Mouse (Mus musculus) urinary bladder, adult 18-20 months (tissue): ENCODE data around the gene Tanc2.

Experiments used
- DNase-seq, 2 experiments: peaks; one replicate each; pipeline ENCODE4 v3.0.0; 2022; ENCODE audit warnings: low spot score in 2 of 2, mixed read lengths in 2 of 2

The Tanc2 gene

DNA sequence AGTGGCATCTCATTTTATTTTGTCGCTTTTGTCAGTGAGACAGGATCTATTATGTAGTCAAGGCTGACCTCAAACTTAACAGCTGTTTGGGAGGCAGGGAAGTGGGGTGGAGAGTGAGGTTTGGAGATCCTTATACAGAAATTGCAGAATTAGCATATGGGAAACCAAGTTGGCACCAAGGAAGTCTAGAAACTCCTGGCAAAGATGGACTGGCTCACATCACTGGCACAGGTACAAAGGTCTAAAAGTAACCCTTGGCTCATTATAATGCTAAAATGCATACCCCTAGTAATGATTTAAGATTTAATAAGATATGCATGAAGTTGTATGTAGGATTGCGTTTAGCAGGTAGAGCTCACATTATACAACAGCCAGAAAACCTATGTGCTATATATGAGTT lies 58.2 kb downstream of the Tanc2 start:
- no peak for DNase-seq

DNA sequence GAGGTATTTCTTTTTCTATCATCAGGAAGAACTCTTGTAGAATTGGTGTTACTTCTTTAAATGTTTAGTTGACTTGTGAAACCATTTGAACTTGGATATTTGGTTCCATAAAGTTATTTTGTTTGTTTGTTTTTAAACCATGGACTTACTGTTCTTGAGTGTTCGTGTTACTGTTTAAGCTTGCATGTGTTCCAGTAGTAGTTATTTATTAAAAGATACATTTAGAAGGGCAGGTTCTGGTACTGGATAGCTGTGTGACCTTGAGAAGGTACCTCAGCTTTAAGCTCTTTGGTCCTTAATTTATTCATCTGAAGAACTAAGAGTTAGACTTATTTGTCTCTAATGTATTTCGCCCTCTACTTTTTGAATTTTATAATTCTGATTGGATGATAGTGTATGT lies 64.8 kb downstream of the Tanc2 start:
- DNase-seq, result no peak

- DNase-seq, result no peak
Observed at GRCm38 (mm10) chr11:105655335-105655734, 65.5 kb downstream of the Tanc2 start.

DNA sequence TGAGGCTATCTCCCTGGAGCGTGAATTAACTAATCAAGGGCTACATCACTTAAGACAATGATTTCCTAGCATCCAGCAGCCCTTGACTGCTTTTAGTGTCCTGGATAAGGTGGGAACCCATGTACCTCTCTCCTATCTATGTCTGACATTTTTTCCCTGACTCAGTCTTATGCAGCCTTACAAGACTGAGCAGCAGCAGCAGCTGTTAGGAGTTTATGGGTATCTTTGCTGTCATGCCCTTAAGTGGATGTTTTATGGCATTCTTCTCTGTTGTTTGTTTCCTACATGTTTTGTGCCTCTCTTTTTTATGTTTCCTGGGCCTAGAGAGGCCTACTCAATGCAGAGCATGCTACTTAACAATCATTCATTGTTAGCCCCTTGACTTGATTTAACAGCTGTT lies 78.1 kb downstream of the Tanc2 start:
- no peak for DNase-seq

DNA sequence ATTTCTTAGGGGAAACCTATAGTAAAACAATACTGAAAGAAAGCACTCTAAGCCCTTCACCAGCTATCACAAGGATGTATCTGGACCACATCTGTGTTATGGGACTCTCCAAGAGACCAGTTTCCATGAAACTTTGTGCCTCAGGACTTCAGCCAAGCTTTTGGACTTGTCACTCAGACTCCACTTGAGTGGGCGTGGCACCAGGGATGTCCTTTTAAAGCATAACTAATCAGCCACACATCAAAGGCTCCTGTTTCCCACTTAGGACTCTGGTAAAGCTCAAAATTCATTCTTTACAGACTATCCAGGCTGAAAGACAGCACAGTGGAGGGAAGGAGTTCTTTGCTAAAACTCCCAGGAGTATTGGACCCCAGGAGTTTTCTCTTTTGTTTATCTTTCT lies 89.2 kb downstream of the Tanc2 start:
- DNase-seq, result no peak

DNA sequence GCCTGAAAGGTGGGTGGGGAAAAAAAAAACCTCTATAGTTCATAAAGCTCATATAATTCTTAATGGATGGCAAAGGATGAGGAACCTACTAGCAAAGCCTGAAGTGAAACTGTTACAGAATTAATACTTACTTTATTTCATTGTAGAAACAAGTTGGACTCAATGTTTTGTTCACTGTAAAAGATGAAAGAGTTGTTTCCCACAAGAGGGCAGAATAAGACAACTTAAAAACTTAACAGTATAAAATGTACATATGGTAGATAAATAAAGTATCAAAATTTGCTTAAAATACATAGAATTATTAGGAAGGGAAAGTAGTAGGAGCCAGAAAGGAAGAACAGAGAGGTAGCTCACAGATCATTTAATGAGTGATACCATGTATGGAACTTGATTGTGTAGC lies 95.0 kb downstream of the Tanc2 start:
- DNase-seq, result no peak

- DNase-seq, result no peak
Observed at GRCm38 (mm10) chr11:105700528-105700927, 110.7 kb downstream of the Tanc2 start.

GRCm38 (mm10) chr11:105719660-105720059 lies 129.9 kb downstream of the Tanc2 start:
- no peak for DNase-seq

- no peak for DNase-seq
Observed at GRCm38 (mm10) chr11:105731541-105731940, 141.8 kb downstream of the Tanc2 start.

DNA sequence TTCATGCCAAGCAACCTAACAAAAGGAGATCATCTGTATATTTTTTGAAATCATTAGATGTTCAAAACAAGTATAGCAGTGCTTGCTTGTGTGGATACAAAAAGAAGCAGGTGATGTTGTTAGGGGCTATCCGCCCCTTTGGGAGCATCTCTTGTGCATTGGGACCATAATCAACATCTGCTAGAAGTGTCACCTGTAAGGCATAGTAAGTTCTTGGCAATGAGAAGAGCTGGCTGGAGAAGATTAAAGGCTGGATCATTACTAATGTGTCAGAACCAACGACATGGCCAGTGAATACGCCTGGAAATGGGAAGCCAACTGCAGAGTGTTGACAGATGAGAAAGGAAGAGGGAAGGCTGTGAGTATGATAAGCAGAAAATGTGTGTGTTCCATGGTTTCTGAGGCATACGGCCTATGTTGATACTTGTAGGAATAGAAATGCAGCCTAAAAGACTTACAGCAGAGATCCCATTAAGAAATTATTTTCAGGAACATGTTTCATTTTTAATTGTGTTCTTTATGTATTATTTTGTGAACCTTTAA lies 142.3 kb downstream of the Tanc2 start:
- no peak for DNase-seq

GRCm38 (mm10) chr11:105743171-105743570 lies 153.4 kb downstream of the Tanc2 start:
- no peak for DNase-seq

GRCm38 (mm10) chr11:105749297-105750071 lies 159.7 kb downstream of the Tanc2 start:
- DNase-seq, result no peak

DNA sequence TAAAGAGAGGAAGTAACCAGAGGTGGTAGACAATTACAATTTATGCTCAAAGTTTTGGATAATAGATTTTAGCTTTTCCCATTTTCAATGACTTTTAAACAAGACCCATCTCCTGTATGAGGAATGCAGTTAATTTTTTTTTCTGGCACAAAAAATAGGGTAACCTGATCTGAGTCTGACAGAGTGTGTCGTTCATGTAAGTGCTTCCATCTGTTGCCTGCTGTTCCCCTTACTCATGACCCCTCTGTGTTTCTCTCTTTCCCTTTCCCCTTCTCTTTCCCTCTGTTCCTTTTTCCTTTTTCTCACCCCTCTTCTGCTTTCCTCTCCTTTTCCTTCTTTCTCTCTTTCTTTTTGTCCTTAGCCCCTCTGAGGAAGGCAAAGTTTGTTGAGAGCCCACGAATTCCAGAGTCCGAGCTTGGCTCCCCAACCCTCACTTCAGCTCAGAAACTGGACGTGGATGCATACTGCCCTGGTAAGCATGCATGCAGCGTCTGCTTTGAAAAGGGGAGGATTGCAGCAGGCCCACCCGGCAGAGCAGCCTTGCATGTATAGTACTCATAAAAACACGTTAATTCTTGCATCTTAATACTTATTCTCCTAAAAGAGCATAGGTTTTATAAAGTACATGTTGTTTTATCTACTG lies 168.9 kb downstream of the Tanc2 start:
- DNase-seq, result no peak

GRCm38 (mm10) chr11:105759413-105759812 lies 169.6 kb downstream of the Tanc2 start:
- no peak for DNase-seq

DNA sequence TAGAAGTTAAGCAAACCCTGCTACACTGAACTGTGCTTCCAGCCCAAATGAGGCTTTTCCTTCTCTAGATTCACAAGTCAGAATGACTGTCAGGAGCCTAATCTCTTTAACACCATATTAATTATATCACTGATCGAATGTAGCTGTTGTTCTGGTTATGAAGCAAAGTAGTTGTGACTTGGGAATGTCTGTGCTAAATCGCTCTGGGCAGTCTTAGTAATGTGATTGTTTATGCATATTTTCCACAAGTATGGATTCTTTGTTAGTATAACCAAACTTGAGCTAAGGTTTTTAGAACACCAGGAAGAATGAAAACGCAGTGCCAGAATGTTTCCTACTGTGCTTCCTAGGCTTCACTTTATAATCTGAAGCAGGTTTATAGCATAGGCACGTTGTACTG lies 170.6 kb downstream of the Tanc2 start:
- no peak for DNase-seq

GRCm38 (mm10) chr11:105777802-105778201 lies 188.0 kb downstream of the Tanc2 start:
- no peak for DNase-seq

DNA sequence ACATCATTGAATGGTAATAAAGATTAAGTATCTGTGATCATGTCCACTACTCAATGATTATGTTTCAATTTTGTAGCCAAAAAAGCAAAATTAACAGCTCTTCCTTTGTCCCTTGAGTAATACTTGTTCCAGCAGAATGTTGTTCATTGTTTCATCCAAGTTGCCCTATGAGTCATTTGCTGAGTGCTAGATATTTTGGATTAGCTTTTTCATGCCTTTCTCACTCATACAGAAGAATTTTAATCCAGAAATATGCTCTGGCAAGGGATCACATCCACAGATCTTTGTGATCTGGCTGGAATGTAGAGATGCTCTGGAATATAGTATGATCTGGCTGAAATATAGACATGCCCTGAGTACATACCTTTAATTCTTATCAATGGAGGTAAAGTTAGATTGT lies 202.7 kb downstream of the Tanc2 start:
- no peak for DNase-seq

- DNase-seq, result no peak
Observed at GRCm38 (mm10) chr11:105803686-105804085, 213.9 kb downstream of the Tanc2 start.

- no peak for DNase-seq
Observed at GRCm38 (mm10) chr11:105804776-105805175, 215.0 kb downstream of the Tanc2 start.

DNA sequence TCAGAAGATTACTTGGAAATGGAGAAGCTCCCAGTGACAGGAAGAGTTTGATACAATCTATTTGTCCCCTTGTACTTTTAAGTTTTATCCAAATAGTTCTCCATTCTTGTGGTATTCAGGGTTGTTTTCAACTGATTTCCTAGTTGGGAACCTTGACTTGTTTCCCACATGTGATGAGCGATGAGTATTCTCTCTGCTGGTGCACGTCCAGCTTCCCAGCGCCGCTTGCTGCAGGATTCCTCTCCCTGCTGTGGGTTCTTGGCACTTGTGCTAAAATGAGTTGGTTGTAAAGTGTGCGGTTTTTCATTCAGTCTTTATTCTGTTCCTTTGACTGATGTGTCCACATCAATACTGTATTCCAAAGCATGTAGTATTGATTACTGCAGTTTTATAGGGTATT lies 217.3 kb downstream of the Tanc2 start:
- no peak for DNase-seq

DNA sequence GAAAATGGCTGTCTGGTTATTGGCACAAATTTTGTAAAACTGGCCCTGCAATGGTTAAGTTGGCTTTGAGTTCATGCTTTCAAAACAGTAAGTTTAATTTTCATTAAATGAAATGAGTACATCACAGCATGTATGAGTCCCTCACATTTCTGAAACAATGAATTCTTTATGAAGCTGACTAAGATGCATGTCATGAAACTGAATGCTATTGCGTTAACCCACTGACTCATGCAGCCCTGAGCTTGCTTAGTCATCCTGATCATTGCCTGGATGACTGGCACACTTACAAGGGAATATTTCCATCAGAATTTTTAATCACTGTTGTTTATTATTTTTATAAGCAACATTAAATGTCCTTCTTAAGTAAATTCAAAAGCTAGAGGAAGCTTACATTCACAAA lies 233.5 kb downstream of the Tanc2 start:
- no peak for DNase-seq

- DNase-seq, result no peak
Observed at GRCm38 (mm10) chr11:105823759-105824158, 234.0 kb downstream of the Tanc2 start.

DNA sequence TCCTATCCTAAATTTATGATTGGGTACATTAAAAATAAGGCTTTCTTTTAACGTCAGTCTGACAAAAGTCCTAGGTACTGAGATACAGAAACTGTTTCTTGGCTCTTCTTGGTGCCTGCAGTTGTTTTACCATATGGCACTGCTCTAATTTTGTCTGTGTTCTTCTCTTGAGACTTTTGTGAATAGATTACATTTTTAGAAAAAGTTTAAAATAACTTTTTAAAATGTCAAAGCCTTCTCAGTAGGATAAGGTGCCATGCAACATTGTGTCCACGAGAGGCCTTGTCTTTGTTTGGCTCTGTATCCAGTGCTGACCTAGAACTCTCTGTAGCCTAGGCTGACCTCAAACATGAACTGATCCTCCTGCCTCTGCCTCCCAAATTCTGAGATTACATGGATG lies 238.4 kb downstream of the Tanc2 start:
- no peak for DNase-seq
